Mouse (Mus musculus): ENCODE data around the gene Flii.

Flii gene

DNA sequence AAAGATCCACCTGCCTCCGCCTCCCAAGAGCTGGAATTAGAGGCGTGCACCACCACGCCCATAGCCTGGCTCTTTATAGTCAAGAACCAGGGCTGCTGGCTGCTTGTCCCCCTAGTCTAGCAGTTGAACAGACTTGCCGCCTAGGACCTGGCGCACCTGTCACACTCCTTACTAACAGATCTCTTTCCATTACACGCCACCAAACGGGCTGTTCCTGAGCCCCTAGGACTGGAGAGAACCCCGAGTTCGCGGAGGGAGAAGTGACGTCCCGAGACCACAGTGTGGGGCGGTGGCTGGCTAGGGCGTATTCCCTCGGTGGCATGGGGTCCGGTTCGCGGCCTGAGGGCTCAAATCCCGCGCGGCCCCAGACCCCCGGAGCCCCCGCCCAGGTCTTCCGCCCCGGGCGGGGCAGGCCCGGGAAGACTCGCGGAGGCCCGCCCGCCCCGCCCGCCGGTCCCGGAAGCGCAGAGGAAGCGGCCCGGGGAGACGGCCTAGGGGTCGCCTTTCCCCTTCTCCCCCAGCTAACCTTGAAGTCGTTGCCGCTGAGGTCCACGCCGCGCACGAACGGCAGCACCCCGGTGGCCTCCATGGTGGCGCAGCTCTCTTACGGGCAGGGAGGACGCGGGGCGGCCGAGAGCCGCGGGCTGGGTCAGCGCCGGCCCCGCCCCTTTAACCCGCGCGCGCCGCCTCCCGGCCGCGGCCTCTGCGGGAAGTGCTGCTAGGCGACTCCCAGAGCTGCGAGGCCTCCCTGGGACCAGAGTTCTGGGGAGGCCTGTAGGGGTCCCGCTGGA is at the start of gene Flii:
TSS of gene Flii (minus strand) at position 663 of the 791 bp plus-strand sequence.
- DNase-seq: peak; percentile 83 to 85

- DNase-seq: no peak
Observed at GRCm38 (mm10) chr11:60776107-60776828, 49.2 kb upstream of the Flii start.

DNA sequence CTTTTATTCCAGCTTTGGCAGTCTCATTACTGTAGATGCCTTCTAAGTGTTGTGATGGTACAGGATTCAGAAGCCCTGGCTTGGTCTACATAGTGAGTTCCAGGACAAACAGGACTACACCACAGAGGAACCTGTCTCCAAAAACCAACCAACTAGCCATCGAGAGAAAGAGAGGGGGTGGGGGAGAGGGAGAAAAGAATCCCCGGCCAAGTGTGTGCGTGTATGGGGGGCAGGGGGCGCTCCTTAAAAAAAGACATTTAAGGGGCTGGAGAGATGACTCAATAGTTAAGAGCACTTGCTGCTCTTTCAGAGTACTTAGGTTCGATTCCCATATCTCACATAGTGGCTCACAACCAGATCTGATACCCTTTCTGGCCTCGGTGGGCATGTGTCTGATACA is 48.5 kb upstream of the Flii start:
- no peak for DNase-seq

GRCm38 (mm10) chr11:60774841-60775240 is 47.8 kb upstream of the Flii start:
- no peak for DNase-seq

DNA sequence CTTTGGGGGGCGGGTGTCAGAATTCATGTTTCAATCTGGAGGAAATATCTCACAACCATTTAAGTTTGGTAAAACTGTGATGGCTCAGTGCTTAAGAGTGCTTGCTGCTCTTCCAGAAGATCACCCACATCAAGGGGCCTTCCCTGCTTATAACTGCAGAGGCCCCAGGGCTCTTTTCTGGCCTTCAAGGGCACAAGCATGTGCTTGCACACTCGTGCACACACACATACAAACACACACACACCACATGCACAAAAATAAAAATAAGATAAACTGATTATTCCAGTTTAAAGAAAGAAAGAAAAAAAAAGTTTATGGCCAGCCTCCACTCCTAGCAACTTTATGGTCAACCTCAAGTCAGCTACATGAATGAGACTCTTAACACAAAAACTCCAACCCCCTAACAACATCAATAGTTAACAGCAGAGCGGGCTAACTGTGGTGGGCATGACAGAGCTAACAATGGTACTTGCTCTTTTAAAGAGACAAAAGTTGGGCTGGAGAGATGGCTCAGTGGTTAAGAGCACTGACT is 47.2 kb upstream of the Flii start:
- DNase-seq: no peak

GRCm38 (mm10) chr11:60772161-60772560 is 45.1 kb upstream of the Flii start:
- no peak for DNase-seq

- DNase-seq: no peak
Observed at GRCm38 (mm10) chr11:60770776-60771175, 43.7 kb upstream of the Flii start.

GRCm38 (mm10) chr11:60769322-60769721 is 42.3 kb upstream of the Flii start:
- no peak for DNase-seq

DNA sequence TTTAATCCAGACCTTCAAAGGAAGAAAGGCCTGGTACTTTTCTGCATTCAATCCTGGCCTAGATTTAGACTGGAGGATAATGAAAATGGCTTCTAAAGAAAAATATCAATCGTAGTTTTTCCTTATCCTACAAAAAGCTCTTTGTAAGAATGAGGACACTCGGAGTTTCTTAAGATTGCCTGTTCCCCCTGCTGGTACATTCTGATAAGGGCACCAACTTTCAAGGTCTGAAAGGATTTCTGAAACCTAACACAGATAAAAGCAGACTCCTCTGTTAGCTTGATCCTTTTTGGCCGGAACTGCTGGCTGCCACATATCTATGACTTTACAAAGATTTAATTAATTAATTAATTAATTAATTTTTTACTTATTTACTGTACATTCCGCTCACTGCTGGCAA is 39.9 kb upstream of the Flii start:
- no peak for DNase-seq

GRCm38 (mm10) chr11:60761681-60762080 is 34.6 kb upstream of the Flii start:
- DNase-seq: no peak

DNA sequence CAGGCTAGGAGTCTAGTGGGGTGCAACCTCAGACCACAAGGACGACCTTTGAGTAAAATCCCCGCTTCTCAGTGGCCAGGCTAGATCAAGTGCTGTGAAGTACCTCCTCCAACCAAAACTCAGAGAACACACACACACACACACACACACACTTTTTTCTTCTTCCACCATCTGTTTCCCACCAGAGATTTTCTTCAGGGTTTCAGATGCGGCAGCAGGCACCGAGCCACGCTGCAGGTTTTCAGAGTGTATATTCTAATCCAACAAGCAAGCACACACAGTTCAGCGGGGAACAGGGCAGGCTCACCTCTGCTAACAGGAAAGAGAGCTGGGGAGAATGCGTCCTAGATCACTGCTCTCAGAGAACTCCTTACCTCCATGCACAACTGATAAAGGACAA is 28.5 kb upstream of the Flii start:
- DNase-seq: no peak

DNA sequence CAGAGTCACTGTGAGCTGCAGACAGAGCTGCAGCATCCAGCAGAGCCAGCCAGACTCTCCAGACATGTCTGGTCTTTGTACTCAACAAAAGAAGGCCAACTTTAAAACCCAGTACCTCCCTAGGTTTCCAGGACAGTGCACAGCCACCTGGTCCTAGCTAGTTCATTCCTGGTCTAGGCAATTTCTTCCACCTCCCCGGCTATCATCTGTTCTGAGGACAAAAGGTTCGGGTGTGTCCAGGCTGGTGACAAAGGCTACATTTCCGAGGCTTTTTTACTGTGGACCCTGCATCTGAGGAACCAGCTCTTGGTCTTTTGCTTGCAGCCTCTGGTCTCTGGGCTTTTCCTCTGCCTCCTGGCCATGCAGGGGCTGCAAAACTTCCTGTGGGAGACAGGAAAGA is 13.3 kb upstream of the Flii start:
- no peak for DNase-seq

DNA sequence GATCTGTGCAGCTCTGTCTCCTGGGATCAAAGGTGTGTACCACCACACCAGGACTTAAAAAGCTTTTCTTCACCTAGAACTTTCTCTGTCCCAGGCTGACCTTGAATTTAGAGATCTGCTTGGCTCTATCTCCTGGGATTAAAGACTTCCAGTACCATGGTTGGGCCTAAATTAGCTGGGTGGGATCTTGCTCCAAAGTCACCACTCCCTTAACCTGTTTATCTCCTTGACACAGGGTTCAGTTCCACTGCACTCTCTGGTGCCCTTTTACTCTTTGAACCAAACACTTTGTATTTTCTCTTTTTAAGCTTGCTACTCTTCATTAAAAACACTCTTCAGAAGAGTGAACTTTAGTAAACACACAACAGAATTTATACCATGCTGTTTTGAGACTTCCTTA is 10.4 kb upstream of the Flii start:
- DNase-seq: no peak

DNA sequence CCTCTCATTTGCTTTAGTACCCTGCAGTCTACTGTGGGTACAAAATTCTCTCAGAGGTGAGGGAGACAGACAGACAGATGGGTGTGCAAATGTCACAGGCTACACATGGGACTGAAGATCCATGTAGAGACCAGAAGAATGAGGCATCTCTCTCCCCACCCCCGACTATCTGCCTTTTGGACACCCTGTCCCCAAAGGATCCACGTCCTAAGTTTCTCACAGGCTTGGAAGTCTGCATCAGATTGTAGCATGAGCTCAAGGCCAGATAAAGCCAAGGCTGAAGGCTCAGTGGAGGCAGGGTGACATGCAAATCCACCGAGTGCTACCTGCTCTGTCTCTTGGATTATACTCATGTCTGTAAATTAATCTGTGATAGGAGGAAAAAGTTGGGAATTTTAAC is 9.4 kb upstream of the Flii start:
- no peak for DNase-seq

- DNase-seq: no peak
Observed at GRCm38 (mm10) chr11:60735191-60735590, 8.1 kb upstream of the Flii start.

- DNase-seq: no peak
Observed at GRCm38 (mm10) chr11:60734206-60734605, 7.1 kb upstream of the Flii start.

- DNase-seq: no peak
Observed at GRCm38 (mm10) chr11:60731251-60731650, 4.2 kb upstream of the Flii start.

- no peak for DNase-seq
Observed at GRCm38 (mm10) chr11:60730169-60730568, 3.1 kb upstream of the Flii start.

DNA sequence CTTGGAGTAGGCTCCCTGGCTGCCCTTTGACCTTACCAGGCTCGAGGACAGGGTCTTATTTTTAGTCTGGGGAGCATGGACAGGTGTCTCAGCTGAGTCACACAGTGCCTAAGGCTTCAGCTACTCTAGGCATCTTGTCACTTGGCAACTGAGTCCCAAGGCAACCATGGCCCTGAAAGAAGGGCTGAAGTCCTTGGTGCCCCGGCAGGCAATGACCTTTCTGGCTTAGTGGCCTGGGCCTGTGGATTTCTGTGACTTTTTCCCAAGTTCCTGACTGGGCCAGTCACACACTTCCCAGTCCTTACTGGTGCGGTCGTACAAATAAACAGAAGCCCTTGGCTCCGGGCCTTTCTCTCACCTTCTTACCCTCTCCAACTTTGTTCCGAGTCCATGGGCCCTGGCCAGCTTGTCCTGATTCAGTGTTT is 2.2 kb upstream of the Flii start:
- no peak for DNase-seq

DNA sequence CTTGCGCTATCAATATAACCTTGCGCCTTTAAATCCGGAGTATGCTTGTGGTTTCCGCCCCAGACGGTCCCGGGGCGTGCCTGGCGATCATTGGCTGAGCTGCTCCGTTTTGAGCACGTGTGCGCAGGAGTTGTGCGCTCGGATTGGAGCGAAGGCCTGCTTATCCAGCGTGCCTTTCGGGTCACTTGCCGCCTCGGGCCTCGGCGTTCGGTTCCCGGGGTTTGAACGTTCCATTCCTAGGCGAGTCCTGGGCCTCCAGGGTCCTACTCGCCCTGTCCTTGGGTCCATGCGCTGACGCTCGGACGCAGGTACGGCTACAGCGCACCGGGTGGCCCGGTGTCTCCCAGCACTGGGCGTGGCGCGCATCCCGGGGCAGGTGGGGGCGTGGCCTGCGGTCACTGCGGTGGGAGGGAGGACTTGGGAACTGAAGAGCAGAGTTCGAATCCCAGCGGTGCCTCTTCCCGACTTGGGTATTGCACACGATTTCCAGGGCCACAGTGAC is 1.2 kb upstream of the Flii start, which contains the start of gene Mief2:
TSS of gene Mief2 (plus strand) at position 139 of the 502 bp plus-strand sequence.
- peak; percentile 90 to 94 for DNase-seq

DNA sequence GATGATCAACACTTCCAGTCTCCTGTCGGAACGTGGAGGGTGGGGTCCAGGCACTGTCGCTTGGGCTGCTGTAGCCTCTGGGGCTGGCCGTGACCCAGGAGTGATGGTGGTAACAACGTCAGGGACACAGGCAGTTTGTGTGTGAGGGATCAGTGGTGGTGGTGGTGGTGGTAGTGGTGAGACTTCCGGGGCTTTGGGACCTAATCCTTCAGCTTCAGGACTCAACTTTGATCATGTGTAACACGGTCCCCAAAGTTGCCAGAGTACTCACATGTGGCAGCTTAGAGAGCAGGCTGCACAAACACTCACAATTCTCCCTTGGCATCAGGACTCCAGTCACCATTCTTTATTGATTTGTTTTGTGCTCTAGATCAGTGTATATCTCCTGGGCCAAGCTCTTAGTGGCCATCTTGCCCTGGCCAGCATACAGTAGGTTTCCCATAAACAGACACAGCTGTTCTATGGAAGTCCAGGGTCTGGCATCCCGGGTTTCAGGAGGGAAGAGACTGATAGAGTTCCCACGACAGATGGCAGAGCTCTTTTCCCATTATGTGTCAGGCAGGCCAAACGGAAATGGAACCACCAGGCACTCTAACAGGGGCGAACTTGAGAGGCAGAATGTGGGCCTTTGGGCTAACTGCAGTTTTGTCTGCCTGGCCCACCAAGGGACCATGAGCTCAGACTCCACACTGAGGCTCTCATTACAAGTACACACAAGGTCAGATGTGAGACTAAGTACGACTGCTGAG is 503 bp upstream of the Flii start:
- DNase-seq: no peak

DNA sequence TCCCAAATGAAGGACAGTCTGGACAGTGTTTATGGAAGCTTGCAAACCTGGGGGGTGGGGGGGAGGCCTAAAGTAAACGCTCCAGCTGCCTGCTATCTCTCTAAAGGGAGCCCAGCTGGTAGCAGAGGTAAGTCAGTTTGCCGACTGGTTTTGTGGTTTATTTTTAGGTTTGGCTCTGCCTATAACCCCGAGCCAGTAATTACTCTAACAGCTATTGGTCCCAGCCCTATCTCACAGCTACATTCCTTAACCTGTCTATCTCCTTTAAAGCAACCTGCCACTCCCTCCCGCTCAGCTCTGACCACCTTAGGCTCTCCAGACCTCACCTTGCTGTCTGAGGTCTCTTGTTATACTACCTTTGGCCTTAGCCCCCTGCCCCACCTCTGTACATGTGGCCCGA is 7.8 kb downstream of the Flii start:
- no peak for DNase-seq

DNA sequence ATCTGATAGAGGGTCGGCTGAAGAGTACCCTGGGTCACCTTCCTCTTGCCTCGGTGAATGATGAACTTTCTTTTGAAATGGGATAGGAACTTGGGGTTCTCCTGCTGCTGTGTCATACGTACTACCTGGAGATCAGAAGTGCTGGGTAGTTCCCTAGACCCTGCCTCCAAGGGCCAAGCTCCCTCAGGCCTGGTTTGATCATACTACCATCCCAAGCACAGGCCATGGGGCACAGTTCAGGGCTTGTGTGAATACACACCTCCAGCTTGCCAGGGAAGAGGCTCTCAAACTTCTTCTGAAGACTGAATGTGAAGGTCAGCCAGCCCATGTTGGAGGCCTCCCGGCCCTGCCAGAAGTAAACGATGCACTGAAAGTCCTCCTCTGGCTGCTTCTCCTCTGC is 11.2 kb downstream of the Flii start:
- no peak for DNase-seq

Measured in thymus, postnatal 36 days (tissue).